Mouse (Mus musculus): Measurements from ENCODE around the gene Coq7. TPM values are rescaled to one million over a fixed set of nuclear protein-coding genes. Genes with fewer than 3 reads are reported as not detected.

Coq7 gene
- polyA plus RNA-seq, 1 experiment from 2014 or later: 158 TPM

DNA sequence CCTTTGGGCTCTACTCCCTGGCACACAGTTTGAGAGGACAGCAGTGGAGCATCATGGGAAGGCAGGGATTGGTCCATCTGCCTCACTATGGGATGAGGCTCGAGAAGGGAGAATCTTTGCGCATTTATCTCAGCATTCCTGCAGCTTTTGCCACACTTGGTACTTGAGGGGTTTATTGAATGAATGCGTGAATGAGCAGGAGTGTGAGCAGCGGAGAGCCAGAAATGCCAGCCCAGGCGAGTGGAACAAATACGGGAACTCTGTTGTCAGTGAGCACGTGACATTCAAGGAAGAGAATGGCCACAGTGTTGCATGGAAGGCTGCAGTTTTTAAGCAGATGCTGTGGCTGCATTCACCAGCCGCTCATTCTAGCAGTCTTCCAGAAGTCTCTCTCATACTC, 30.8 kb downstream of the Coq7 start:
- H3K9me3 ChIP-seq (ENCODE audit: low read length): no peaks in the 10 kb centered on the region
- H3K27me3 ChIP-seq (ENCODE audit: insufficient read depth, low read length): no peaks in the 10 kb centered on the region
- H3K4me1 ChIP-seq (ENCODE audit: insufficient read depth, low read length): no peaks in the 10 kb centered on the region
- no peak overlapping the region for H3K9ac ChIP-seq (replicated peaks; ENCODE audit: low read length)
- no peak overlapping the region for H3K4me3 ChIP-seq (ENCODE audit: low read length)
- WGBS: 69% methylated on average over 8 of the region's 8 CpGs
- H3K4me2 ChIP-seq (replicated peaks; ENCODE audit: low read depth, low read length): no peak overlapping the region
- H3K27ac ChIP-seq (ENCODE audit: low read length): no peak overlapping the region
- ATAC-seq (ENCODE audit: low FRiP score, low TSS enrichment): no peak
- no peaks in the 10 kb centered on the region for H3K36me3 ChIP-seq (ENCODE audit: insufficient read depth, low read length)

DNA sequence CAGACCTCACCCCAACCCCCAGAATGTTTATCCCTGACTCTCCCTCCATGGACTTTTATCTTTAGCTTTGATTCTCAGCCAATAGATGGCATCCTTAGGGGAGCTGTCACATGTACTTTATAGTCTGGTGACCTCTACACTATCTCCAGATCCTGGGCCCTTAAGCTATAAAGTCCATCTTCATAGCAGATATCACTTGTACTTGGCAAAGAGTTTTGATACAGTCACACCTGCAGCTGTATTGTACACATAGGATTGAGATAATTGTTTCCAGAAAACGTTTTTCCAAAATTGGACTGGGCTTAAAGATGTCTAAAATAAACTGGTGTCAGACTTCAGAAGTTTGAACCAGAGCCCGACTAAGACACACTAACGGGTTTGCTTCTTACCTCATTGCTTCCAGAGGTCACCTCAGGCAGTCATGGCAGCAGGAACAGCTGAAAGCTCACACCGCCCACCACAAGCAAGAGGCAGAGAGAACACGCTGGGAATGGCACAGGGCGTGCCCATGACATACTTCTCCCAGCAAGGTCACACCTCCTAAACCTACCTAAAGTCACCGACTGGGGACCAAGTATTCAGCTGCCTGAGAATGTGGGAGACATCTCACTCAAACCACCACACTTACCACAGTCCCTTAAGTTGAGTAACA, 33.2 kb downstream of the Coq7 start:
- no peaks in the 10 kb centered on the region for H3K9me3 ChIP-seq (ENCODE audit: low read length)

DNA sequence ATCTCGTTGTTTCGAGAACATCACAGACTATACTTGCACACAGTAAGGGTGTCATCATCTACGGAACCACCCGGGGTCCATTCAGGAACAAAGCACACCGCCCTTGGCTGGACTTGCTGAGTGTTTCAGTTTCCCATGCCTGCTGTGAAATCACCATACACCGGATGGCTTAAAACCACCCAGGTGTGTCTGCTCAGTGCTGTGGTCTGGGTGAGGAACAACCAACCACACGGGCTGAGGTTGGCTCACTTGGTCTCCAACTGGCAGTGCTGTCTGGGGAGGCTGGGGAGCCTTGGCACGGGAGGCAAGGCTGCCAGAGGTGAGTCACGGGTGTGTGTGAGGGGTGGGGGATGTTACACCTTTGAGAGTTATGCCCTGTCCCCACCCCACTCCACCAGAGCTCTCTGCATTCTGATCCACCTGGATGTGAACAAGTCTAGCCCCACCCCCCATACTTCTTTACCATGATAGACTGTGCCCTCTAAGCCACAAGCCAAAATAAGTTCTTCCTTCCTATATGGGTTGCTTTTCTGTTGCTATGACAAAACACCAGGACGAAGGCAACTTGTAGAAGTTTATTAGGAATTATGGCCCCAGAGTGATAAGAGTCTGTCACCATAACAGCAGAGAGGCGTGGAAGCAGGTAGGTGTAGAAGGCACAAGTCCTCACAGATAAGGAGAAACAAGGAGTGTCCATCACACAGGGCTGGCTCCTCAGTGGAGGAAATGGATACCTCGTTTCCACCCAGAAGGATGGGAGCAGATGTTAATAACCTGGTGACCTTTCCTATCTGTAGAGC, 34.0 kb downstream of the Coq7 start:
- Histone ChIP-seq H3K4me2 (replicated peaks; ENCODE audit: low read depth, low read length) (no peak overlapping the region), H3K4me1 (ENCODE audit: insufficient read depth, low read length) (no peaks in the 10 kb centered on the region), H3K27ac (ENCODE audit: low read length) (no peak overlapping the region), H3K27me3 (ENCODE audit: insufficient read depth, low read length) (no peaks in the 10 kb centered on the region), H3K9me3 (ENCODE audit: low read length) (no peaks in the 10 kb centered on the region), H3K36me3 (ENCODE audit: insufficient read depth, low read length) (no peaks in the 10 kb centered on the region), H3K9ac (replicated peaks; ENCODE audit: low read length) (no peak overlapping the region), H3K4me3 (ENCODE audit: low read length) (no peak overlapping the region)
- 80% methylated on average over 12 of the region's 12 CpGs for WGBS
- no peak; the same call in 1 of the 2 replicates for ATAC-seq (ENCODE audit: low FRiP score, low TSS enrichment)

More for the DNA sequence above, 33.2 kb downstream of the Coq7 start:
- no peaks in the 10 kb centered on the region for H3K36me3 ChIP-seq (ENCODE audit: insufficient read depth, low read length)
- no peak overlapping the region for H3K4me2 ChIP-seq (replicated peaks; ENCODE audit: low read depth, low read length)
- H3K27me3 ChIP-seq (ENCODE audit: insufficient read depth, low read length): no peaks in the 10 kb centered on the region
- no peak overlapping the region for H3K27ac ChIP-seq (ENCODE audit: low read length)
- ATAC-seq (ENCODE audit: low FRiP score, low TSS enrichment): no peak
- no peaks in the 10 kb centered on the region for H3K4me1 ChIP-seq (ENCODE audit: insufficient read depth, low read length)
- no peak overlapping the region for H3K4me3 ChIP-seq (ENCODE audit: low read length)
- 53% methylated on average over 7 of the region's 7 CpGs for WGBS
- no peak overlapping the region for H3K9ac ChIP-seq (replicated peaks; ENCODE audit: low read length)

DNA sequence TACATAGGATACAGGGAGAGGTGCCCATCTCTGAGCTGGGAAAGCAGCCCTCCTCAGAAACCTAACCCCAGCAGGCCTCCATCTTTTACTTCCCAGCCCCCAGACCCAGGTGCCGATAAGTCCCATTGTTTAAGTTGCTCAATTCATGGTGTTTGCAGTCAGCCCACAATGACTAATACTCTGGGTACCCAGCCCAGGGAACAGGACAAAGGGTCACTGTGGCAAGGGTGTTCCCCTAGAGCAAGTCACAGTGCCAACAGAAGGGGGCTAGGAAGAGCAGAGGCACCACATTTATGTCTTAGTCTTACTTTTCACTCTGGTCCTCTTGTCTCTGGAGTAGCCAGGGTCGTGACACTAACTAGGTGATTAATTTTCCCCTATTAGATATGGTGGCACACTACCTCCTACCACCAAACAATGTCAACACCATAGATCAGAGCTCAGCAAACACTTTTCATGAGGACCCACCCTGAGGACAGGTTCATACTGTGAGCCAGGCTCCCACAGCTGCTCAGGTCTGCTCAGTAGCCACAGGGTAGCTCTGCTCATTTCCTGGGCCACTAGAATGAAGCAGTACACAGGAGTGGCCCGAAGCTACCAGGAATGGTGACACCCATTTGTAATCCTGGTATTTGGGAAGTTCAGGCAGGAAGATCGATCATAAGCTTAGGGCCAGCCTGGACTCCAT, 38.1 kb downstream of the Coq7 start:
- H3K27ac ChIP-seq (ENCODE audit: low read length): no peak overlapping the region
- no peak for ATAC-seq (ENCODE audit: low FRiP score, low TSS enrichment)
- whole genome bisulfite sequencing: 75% methylated on average over 4 of the region's 4 CpGs
- peaks cover 16% of the 10 kb centered on the region for H3K27me3 ChIP-seq (ENCODE audit: insufficient read depth, low read length)
- peaks cover 17% of the 10 kb centered on the region for H3K4me1 ChIP-seq (ENCODE audit: insufficient read depth, low read length)
- H3K36me3 ChIP-seq (ENCODE audit: insufficient read depth, low read length): no peaks in the 10 kb centered on the region
- no peak overlapping the region for H3K9ac ChIP-seq (replicated peaks; ENCODE audit: low read length)
- H3K4me3 ChIP-seq (ENCODE audit: low read length): no peak overlapping the region
- H3K9me3 ChIP-seq (ENCODE audit: low read length): no peaks in the 10 kb centered on the region
- no peak overlapping the region for H3K4me2 ChIP-seq (replicated peaks; ENCODE audit: low read depth, low read length)

DNA sequence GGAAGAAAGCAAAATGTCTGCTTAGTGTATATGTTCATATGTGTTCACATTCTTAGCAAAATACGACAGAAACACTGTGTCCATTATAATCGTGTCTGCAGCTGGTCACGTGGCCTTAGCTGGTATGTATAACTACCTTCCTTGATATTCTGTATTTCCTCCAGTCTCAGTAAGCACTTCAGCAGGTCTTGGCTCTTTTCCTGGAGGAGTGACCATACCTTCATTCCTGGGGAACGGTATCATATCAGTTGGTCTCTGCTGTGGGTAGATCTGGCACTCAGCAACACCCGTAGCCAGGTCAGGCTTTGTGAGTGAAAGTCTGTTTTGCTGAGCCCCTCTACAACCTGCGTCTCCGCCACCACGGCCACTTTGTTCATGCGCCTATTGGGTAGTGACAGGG, 39.3 kb downstream of the Coq7 start:
- 87% methylated on average over 9 of the region's 9 CpGs for WGBS
- Histone ChIP-seq H3K4me1 (ENCODE audit: insufficient read depth, low read length) (peaks cover 27% of the 10 kb centered on the region), H3K9me3 (ENCODE audit: low read length) (no peaks in the 10 kb centered on the region), H3K27ac (ENCODE audit: low read length) (no peak overlapping the region), H3K4me2 (replicated peaks; ENCODE audit: low read depth, low read length) (no peak overlapping the region), H3K36me3 (ENCODE audit: insufficient read depth, low read length) (no peaks in the 10 kb centered on the region), H3K27me3 (ENCODE audit: insufficient read depth, low read length) (peaks cover 21% of the 10 kb centered on the region), H3K9ac (replicated peaks; ENCODE audit: low read length) (no peak overlapping the region), H3K4me3 (ENCODE audit: low read length) (no peak overlapping the region)
- no peak for ATAC-seq (ENCODE audit: low FRiP score, low TSS enrichment)

DNA sequence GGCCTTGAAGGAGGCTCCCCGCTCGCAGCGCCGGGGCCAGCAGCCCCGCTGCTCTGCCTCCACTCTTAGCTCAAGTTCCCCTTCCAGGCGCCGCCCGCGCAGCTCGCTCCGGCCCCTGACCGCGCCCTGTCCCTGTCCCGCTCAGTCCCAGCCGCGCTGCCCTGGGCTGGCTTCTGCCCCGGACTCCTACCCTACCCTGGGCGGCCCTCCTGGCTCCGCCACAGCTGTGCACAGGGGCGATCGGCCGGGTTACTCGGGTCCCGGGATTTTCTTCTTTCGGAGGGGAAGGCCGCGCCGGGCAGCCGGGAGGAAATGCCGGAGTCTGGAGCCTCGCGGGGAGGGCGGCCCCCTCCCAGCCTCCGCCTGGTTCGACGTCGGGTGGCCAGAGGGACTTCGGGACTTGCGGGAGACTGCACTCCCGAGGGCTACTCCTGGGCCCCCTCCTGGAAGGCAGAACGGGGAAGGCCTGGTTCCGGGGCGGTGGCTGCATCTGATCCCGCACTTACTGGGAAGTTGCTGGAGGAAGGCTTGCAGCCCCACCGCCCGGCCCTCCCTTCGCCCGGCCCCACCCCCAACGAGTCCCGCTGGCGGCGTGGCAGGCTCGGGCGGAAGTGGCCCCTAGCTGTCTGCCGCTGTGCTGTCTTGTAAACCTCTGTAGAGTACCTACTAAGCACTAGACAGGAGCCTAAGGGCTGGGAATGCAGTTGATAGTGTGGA, 41.6 kb downstream of the Coq7 start, which contains the start of gene Itpripl2:
Gene Itpripl2, minus strand, starts transcription at position 545 of the 717 bp plus-strand sequence.
- H3K27ac ChIP-seq (ENCODE audit: low read length): peak within 1 kb of the TSS; percentile 92
- peaks cover 25% of the 10 kb centered on the region for H3K27me3 ChIP-seq (ENCODE audit: insufficient read depth, low read length)
- no peaks in the 10 kb centered on the region for H3K9me3 ChIP-seq (ENCODE audit: low read length)
- peak; percentile 93 for ATAC-seq (ENCODE audit: low FRiP score, low TSS enrichment)
- H3K4me2 ChIP-seq (replicated peaks; ENCODE audit: low read depth, low read length): peak within 1 kb of the TSS; percentile 78
- peak within 1 kb of the TSS; percentile 95 for H3K9ac ChIP-seq (replicated peaks; ENCODE audit: low read length)
- H3K4me3 ChIP-seq (ENCODE audit: low read length): peak within 1 kb of the TSS; percentile 81
- no peaks in the 10 kb centered on the region for H3K36me3 ChIP-seq (ENCODE audit: insufficient read depth, low read length)
- peaks cover 34% of the 10 kb centered on the region for H3K4me1 ChIP-seq (ENCODE audit: insufficient read depth, low read length)
- WGBS: 0% methylated on average over 53 of the region's 55 CpGs

DNA sequence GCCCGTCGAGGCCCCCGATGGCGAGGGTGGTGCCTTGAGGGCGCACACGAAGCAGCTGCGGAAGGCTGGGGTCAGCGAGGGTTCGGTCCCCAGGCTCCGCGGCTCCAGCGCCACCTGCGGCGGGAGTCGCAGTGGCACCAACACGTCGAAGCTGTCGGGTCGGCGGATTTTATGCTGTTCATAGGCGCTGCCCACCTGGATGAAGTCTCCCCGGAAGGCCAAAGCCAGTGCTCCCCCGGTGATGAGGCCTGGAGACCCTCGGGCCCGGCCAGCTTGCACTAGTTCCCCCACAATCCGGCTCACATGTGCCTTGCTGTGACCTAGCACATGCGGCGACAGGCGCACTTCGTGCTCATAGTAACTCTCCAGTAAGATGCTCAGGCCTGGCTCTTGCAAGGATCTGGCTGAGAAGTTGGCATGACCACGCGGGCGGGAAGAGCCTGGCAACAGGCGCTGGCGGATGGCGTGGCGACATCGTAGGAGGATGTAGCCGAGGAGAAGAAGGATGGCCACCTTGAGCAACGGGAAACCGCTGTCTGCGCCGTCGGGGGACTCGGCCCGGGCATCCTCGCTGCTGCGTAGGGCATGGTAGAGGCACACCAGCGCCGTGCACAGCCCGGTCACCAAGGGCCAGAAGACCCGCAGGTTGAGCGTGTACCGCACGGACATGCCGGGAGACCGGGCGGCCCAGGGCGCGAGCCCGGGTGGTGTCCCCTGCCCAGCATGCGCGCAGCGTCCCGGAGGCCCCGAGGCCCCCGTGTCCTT, 42.3 kb downstream of the Coq7 start:
- Histone ChIP-seq H3K27ac (ENCODE audit: low read length) (peak overlapping the region; percentile 92), H3K9ac (replicated peaks; ENCODE audit: low read length) (peak overlapping the region; percentile 95), H3K4me3 (ENCODE audit: low read length) (peak overlapping the region; percentile 81), H3K4me1 (ENCODE audit: insufficient read depth, low read length) (peaks cover 34% of the 10 kb centered on the region), H3K27me3 (ENCODE audit: insufficient read depth, low read length) (peaks cover 25% of the 10 kb centered on the region), H3K9me3 (ENCODE audit: low read length) (no peaks in the 10 kb centered on the region), H3K4me2 (replicated peaks; ENCODE audit: low read depth, low read length) (peak overlapping the region; percentile 78), H3K36me3 (ENCODE audit: insufficient read depth, low read length) (no peaks in the 10 kb centered on the region)
- 3% methylated on average over 67 of the region's 67 CpGs for WGBS
- ATAC-seq (ENCODE audit: low FRiP score, low TSS enrichment): peak; percentile 69; the same call in 1 of the 2 replicates

DNA sequence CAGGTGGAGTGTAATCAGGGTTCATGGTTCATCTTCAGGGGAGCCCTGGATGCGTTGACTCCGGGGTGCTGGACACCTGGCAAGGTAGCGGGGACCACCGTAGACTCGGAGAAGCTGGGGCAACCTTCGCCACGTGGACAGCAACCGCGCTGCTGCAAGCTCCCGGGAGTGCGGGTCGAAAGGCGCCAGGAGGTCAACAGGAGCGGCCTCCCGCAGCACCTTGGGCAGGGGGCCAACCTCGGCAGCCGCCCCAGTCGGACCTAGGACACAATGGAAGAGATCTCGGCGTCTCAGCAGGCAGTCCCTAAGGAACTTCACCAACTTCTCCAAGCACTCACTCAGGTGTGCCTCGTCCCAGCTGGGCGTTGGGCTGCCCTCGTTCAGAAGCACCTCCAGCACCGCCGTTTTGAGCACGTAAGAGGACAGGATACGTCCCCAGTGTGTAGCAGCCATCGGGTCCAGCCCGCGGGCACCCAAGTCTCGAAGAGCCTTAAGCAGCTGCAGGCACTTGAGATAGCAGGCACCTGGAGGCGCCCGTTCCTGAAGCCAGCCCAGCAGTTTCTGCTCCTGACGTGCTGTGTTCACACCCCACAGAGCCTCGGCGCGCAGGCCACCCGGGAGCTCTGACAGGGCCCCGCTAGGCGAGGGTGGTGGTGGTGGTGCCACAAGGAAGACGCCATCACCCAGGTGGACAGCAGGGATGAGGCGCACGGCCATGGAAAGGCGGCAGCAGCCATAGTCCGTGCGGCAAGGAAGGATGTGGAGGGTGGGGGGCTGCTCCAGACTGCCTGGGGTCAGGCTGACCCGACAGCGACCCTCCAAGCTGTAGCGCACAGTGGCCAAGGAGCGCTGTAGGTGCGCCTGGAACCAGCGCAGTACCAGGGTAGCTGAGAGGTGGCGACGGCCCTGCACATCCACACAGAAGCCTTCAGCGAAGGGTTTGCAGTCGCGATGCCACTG, 43.2 kb downstream of the Coq7 start:
- H3K9me3 ChIP-seq (ENCODE audit: low read length): no peaks in the 10 kb centered on the region
- WGBS: 32% methylated on average over 57 of the region's 57 CpGs
- H3K36me3 ChIP-seq (ENCODE audit: insufficient read depth, low read length): no peaks in the 10 kb centered on the region
- H3K4me1 ChIP-seq (ENCODE audit: insufficient read depth, low read length): peaks cover 34% of the 10 kb centered on the region
- H3K27me3 ChIP-seq (ENCODE audit: insufficient read depth, low read length): peaks cover 25% of the 10 kb centered on the region
- H3K9ac ChIP-seq (replicated peaks; ENCODE audit: low read length): peak overlapping the region; percentile 95
- H3K27ac ChIP-seq (ENCODE audit: low read length): no peak overlapping the region
- H3K4me3 ChIP-seq (ENCODE audit: low read length): peak overlapping the region; percentile 81
- no peak for ATAC-seq (ENCODE audit: low FRiP score, low TSS enrichment)
- peak overlapping the region; percentile 78 for H3K4me2 ChIP-seq (replicated peaks; ENCODE audit: low read depth, low read length)
